Mouse (Mus musculus): Measurements from ENCODE around the gene Pdia5. TPM values are rescaled to one million over a fixed set of nuclear protein-coding genes. Genes with fewer than 3 reads are reported as not detected.
A peak's percentile ranks its signal among the peaks of the same experiment; 100 is the strongest.

Pdia5 gene
- polyA plus RNA-seq, 1 experiment from 2014 or later, result 25.5 TPM

GRCm38 (mm10) chr16:35458297-35458696 is 32.4 kb downstream of the Pdia5 start:
- H3K36me3 ChIP-seq, result peaks cover 16% of the 10 kb centered on the region; the same call in 1 of the 2 replicates
- 0 out of 2 replicates have a peak, but pooled peaks cover 5% of the 10 kb centered on the region for H3K4me1 ChIP-seq
- H3K4me3 ChIP-seq, result no peak overlapping the region
- H3K27me3 ChIP-seq, result no peaks in the 10 kb centered on the region
- no peak overlapping the region for H3K9ac ChIP-seq
- ATAC-seq (ENCODE audit: low FRiP score), result no peak
- no peaks in the 10 kb centered on the region for H3K9me3 ChIP-seq (replicated peaks)
- H3K4me2 ChIP-seq (replicated peaks), result no peak overlapping the region
- WGBS, result 84% methylated on average over 11 of the region's 11 CpGs
- H3K27ac ChIP-seq, result no peak overlapping the region

DNA sequence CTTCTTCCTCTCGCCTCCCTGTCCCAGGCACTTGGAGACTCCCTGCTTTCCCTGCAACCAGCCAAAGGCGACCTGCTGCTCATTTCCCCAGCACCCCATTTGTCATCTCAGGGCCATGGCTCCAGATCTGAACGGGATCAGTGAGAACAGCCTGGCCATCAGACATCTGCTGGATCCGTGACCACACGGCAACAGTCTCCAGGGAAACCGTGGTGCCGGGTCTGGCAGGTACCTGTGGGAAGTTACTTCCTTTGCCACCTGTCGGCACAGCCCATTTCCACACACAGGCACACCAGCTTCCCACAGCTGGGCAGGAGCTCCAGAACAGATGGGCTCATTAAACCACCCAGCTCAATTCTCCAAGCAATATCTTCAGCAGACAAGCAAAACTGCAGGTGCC is 33.2 kb downstream of the Pdia5 start:
- Histone ChIP-seq H3K4me2 (replicated peaks) (no peak overlapping the region), H3K4me3 (no peak overlapping the region), H3K27me3 (no peaks in the 10 kb centered on the region), H3K36me3 (peaks cover 16% of the 10 kb centered on the region; the same call in 1 of the 2 replicates), H3K9me3 (replicated peaks) (no peaks in the 10 kb centered on the region), H3K27ac (no peak overlapping the region), H3K4me1 (0 out of 2 replicates have a peak, but pooled peaks cover 5% of the 10 kb centered on the region), H3K9ac (no peak overlapping the region)
- WGBS, result 73% methylated on average over 8 of the region's 8 CpGs
- ATAC-seq (ENCODE audit: low FRiP score), result no peak

DNA sequence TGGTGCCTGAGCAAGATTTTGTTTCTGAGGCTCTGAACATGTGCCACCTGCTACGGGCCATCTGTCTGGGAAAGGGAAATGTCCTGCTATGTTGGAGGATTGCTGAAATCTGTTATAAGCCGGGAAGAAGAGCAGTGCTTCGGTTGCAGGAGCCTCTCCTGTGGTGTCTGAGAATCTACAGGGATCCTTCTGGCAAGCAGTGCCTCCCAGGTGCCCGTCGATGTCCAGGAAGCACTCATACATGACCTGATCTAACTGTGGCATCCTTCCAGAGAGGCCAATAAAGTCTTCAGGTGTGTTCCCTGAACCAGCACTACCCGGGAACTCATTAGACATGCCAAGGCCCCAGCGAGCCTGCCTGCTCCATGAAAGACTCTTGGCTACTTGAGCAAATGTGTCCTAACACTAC is 33.7 kb downstream of the Pdia5 start:
- Histone ChIP-seq H3K4me1 (0 out of 2 replicates have a peak, but pooled peaks cover 5% of the 10 kb centered on the region), H3K9ac (no peak overlapping the region), H3K4me3 (no peak overlapping the region), H3K36me3 (peaks cover 16% of the 10 kb centered on the region; the same call in 1 of the 2 replicates), H3K4me2 (replicated peaks) (no peak overlapping the region), H3K9me3 (replicated peaks) (no peaks in the 10 kb centered on the region), H3K27ac (no peak overlapping the region), H3K27me3 (no peaks in the 10 kb centered on the region)
- ATAC-seq (ENCODE audit: low FRiP score), result no peak
- 87% methylated on average over 7 of the region's 7 CpGs for WGBS

DNA sequence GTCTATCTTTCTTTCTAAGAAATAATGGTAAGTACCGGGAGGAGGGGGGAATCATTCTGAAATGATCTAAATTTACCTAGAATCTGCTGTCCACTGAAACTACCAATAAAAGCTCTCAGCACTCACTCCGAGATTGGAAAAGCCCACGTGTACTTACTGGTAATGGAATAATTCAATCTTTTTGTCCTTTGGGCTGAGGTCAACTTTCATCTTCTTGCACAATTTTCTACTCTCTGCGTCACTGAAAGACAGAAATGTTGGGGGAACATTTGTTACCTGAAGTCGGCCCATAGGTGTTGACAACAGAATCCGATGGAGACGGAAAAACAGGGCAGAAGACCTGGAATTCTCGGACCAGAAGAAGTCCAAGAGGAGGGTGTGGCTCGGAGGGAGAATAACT is 34.4 kb downstream of the Pdia5 start:
- no peak overlapping the region for H3K4me3 ChIP-seq
- H3K9me3 ChIP-seq (replicated peaks), result no peaks in the 10 kb centered on the region
- H3K9ac ChIP-seq, result no peak overlapping the region
- no peak for ATAC-seq (ENCODE audit: low FRiP score)
- no peak overlapping the region for H3K27ac ChIP-seq
- 0 out of 2 replicates have a peak, but pooled peaks cover 5% of the 10 kb centered on the region for H3K4me1 ChIP-seq
- WGBS, result 92% methylated on average over 9 of the region's 9 CpGs
- no peaks in the 10 kb centered on the region for H3K27me3 ChIP-seq
- H3K4me2 ChIP-seq (replicated peaks), result no peak overlapping the region
- peaks cover 16% of the 10 kb centered on the region; the same call in 1 of the 2 replicates for H3K36me3 ChIP-seq

GRCm38 (mm10) chr16:35455822-35456221 is 34.9 kb downstream of the Pdia5 start:
- H3K27ac ChIP-seq, result no peak overlapping the region
- 95% methylated on average over 10 of the region's 10 CpGs for WGBS
- 0 out of 2 replicates have a peak, but pooled peaks cover 5% of the 10 kb centered on the region for H3K4me1 ChIP-seq
- H3K36me3 ChIP-seq, result peaks cover 12% of the 10 kb centered on the region; the same call in 1 of the 2 replicates
- H3K9me3 ChIP-seq (replicated peaks), result no peaks in the 10 kb centered on the region
- H3K9ac ChIP-seq, result no peak overlapping the region
- no peak overlapping the region for H3K4me3 ChIP-seq
- no peak for ATAC-seq (ENCODE audit: low FRiP score)
- no peak overlapping the region for H3K4me2 ChIP-seq (replicated peaks)
- no peaks in the 10 kb centered on the region for H3K27me3 ChIP-seq

GRCm38 (mm10) chr16:35450018-35450630 is 40.5 kb downstream of the Pdia5 start:
- Histone ChIP-seq H3K4me1 (no peaks in the 10 kb centered on the region), H3K4me2 (replicated peaks) (no peak overlapping the region), H3K9me3 (replicated peaks) (no peaks in the 10 kb centered on the region), H3K27ac (no peak overlapping the region), H3K27me3 (no peaks in the 10 kb centered on the region), H3K9ac (no peak overlapping the region), H3K36me3 (peaks cover 14% of the 10 kb centered on the region; the same call in 1 of the 2 replicates), H3K4me3 (no peak overlapping the region)
- no peak for ATAC-seq (ENCODE audit: low FRiP score)
- WGBS, result 88% methylated on average over 16 of the region's 16 CpGs

DNA sequence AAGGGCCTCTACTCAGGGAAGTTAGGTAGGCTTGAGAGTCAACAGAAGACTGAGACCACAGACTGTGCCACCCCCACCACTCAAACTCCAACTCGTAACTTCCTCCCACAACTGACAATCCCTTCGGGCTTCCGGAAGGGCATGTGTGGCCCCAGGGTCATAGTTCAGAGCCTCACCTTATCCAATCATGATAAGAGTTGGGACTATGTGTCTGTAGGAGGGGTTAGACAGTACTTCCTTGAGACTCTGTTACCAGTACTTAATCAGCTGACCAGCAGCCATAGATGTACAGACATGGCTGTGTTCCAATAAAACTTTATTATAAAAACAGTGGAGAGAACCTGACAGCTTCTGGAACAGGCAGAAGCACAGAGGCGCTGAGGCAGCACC is 48.7 kb downstream of the Pdia5 start:
- Histone ChIP-seq H3K27ac (0 out of 2 replicates have a peak overlapping the region, but pooled peaks have one; percentile 12), H3K4me1 (no peaks in the 10 kb centered on the region), H3K4me3 (no peak overlapping the region), H3K27me3 (no peaks in the 10 kb centered on the region), H3K4me2 (replicated peaks) (no peak overlapping the region), H3K36me3 (no peaks in the 10 kb centered on the region), H3K9ac (no peak overlapping the region), H3K9me3 (replicated peaks) (no peaks in the 10 kb centered on the region)
- 94% methylated on average over 4 of the region's 4 CpGs for WGBS
- no peak for ATAC-seq (ENCODE audit: low FRiP score)

GRCm38 (mm10) chr16:35441346-35442025 is 49.2 kb downstream of the Pdia5 start:
- WGBS, result 82% methylated on average over 9 of the region's 9 CpGs
- Histone ChIP-seq H3K4me3 (no peak overlapping the region), H3K4me1 (no peaks in the 10 kb centered on the region), H3K27me3 (no peaks in the 10 kb centered on the region), H3K27ac (0 out of 2 replicates have a peak overlapping the region, but pooled peaks have one; percentile 12), H3K36me3 (no peaks in the 10 kb centered on the region), H3K9me3 (replicated peaks) (no peaks in the 10 kb centered on the region), H3K9ac (no peak overlapping the region), H3K4me2 (replicated peaks) (no peak overlapping the region)
- ATAC-seq (ENCODE audit: low FRiP score), result no peak; the same call in 1 of the 2 replicates

GRCm38 (mm10) chr16:35439046-35439445 is 51.6 kb downstream of the Pdia5 start:
- Histone ChIP-seq H3K4me2 (replicated peaks) (no peak overlapping the region), H3K9ac (no peak overlapping the region), H3K4me1 (no peaks in the 10 kb centered on the region), H3K27ac (no peak overlapping the region), H3K9me3 (replicated peaks) (no peaks in the 10 kb centered on the region), H3K36me3 (no peaks in the 10 kb centered on the region; the same call in 1 of the 2 replicates), H3K4me3 (no peak overlapping the region), H3K27me3 (no peaks in the 10 kb centered on the region)
- WGBS, result 87% methylated on average over 1 of the region's 1 CpGs
- no peak for ATAC-seq (ENCODE audit: low FRiP score)

GRCm38 (mm10) chr16:35431608-35432007 is 59.1 kb downstream of the Pdia5 start:
- no peak for ATAC-seq (ENCODE audit: low FRiP score)
- Histone ChIP-seq H3K27me3 (no peaks in the 10 kb centered on the region), H3K4me3 (no peak overlapping the region), H3K4me2 (replicated peaks) (no peak overlapping the region), H3K9ac (no peak overlapping the region), H3K9me3 (replicated peaks) (no peaks in the 10 kb centered on the region), H3K4me1 (no peaks in the 10 kb centered on the region; the same call in 1 of the 2 replicates), H3K36me3 (no peaks in the 10 kb centered on the region; the same call in 1 of the 2 replicates), H3K27ac (no peak overlapping the region)
- 87% methylated on average over 4 of the region's 4 CpGs for WGBS

DNA sequence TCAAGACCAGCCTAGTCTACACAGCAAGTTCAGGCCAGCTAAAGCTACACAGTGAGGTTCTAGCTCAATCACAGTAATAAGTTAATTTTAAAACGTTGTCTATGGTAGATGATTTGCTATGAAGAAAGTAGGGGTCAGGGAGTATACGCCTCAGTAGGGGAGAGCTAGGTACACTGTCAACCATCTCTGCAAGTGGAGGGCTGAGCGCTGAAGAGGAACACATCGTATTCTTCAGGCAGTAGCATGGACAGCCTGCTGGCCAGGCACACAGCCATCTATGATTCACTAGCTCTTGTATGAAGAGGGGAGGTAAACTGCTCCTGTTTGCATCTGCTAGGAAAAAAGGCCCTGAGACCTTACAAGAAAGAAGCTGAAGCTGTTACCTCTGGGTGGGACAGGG is 65.7 kb downstream of the Pdia5 start:
- no peak overlapping the region for H3K27ac ChIP-seq
- H3K27me3 ChIP-seq, result no peaks in the 10 kb centered on the region
- WGBS, result 83% methylated on average over 4 of the region's 4 CpGs
- no peak for ATAC-seq (ENCODE audit: low FRiP score)
- H3K36me3 ChIP-seq, result no peaks in the 10 kb centered on the region
- H3K4me3 ChIP-seq, result no peak overlapping the region
- H3K9ac ChIP-seq, result no peak overlapping the region
- no peaks in the 10 kb centered on the region for H3K9me3 ChIP-seq (replicated peaks)
- H3K4me2 ChIP-seq (replicated peaks), result no peak overlapping the region
- H3K4me1 ChIP-seq, result no peaks in the 10 kb centered on the region

- peak overlapping the region; percentile 5; the same call in 1 of the 2 replicates for H3K27ac ChIP-seq
- H3K27me3 ChIP-seq, result no peaks in the 10 kb centered on the region
- no peaks in the 10 kb centered on the region for H3K9me3 ChIP-seq (replicated peaks)
- H3K4me1 ChIP-seq, result no peaks in the 10 kb centered on the region
- H3K4me2 ChIP-seq (replicated peaks), result no peak overlapping the region
- no peak for ATAC-seq (ENCODE audit: low FRiP score)
- H3K4me3 ChIP-seq, result no peak overlapping the region
- no peaks in the 10 kb centered on the region for H3K36me3 ChIP-seq
- WGBS, result 66% methylated on average over 18 of the region's 18 CpGs
- H3K9ac ChIP-seq, result no peak overlapping the region
These were observed 67.2 kb downstream of the Pdia5 start for GRCm38 (mm10) chr16:35423250-35424139.

Measured in hindbrain, embryonic 12.5 days (tissue).